Mouse (Mus musculus) kidney, postnatal 36 days (tissue): ENCODE measurements around the gene Slc17a7.

Experiments
- DNase-seq, 2 experiments: peaks; one replicate each; pipeline ENCODE4 v3.0.0; 2021 to 2022; ENCODE audit warnings: mixed read lengths in 2 of 2

The Slc17a7 gene

DNA sequence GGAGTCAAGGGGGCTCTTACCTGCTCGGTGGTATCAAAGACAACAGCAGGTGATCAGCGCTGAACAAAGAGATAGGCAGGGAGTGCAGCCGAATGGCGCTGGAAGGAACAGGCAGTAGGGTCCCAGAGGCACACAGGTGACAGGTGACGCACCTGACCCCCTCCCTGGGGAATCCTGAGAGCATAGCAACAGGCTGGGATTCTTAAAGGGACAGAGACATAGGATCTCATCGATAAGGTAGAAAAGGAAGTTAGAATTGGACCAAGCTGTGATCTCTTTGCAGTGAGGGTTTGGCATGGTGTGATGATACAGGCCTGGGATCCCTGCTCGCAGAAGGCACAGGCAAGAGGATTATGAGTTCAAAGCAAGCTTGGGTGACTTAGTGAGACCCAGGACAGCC, 15.7 kb downstream of the Slc17a7 start, which contains the start of gene Gfy:
TSS of gene Gfy (minus strand) at position 101 of the 400 bp plus-strand sequence.
- no peak for DNase-seq

DNA sequence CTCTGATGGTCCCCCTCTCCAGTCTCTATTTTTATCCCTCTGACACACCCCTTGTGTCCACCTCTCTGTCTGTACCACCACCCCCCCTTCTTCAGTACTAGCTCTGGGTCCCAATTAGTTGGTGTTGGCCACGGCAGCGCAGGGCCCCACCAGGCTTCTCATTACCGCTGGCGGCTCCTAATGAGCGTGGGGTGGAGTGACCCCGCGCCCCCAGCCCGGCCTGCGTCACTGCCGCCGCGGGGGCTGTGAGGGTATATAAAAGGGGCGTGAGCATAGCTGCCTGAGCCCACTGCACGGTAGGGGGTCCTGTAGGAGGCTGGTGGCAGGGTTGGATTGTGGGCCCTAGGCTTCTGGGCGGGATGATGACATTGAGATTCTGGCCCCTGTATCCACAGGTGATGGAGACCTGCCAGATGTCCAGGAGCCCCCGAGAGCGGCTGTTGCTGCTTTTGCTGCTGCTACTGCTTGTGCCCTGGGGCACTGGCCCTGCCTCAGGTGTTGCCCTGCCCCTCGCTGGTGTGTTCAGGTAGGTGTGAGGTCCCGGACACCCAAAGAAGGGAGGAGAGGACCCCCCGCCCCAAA, 17.2 kb downstream of the Slc17a7 start, which contains the start of gene Pth2:
TSS of gene Pth2 (plus strand) at position 100 of the 582 bp plus-strand sequence.
- DNase-seq, result no peak

DNA sequence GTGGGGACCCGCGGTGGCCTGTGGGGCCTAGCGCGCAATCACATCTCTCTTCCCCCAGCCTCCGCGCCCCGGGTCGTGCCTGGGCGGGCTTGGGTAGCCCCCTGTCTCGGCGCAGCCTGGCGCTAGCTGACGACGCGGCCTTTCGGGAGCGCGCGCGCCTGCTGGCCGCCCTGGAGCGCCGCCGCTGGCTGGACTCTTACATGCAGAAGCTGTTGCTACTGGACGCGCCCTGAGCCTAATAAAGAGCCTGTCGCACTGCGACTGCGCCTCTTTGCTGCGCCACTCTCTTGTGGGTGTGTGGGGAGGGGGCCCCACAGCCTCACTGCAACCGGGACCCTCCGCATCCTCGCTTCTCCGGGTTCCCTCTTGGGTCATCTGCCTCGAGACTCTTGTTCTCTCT, 17.8 kb downstream of the Slc17a7 start:
- DNase-seq, result peak in 1 of 2 experiments; percentile 38

DNA sequence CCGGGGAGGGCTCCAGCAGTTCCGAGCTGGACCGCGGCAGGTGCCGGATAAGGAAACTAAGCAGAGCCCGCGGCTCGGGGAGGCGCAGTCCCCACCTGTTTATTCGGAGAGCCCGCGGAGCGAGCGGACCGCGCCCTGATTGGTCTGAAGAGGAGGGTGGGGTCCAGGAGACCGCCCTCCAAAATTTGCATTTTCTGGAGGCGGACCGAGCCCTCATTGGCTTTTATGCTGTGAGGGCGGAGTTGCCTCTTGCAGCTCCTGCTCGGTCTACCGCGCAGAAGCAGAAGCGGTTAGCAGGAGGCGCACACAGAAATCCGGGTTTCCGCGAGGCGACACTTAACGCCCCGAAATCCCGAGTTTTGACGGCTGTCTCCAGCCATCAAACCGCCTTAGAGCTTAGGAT, 18.5 kb downstream of the Slc17a7 start:
- peak; percentile 92 to 94 for DNase-seq

DNA sequence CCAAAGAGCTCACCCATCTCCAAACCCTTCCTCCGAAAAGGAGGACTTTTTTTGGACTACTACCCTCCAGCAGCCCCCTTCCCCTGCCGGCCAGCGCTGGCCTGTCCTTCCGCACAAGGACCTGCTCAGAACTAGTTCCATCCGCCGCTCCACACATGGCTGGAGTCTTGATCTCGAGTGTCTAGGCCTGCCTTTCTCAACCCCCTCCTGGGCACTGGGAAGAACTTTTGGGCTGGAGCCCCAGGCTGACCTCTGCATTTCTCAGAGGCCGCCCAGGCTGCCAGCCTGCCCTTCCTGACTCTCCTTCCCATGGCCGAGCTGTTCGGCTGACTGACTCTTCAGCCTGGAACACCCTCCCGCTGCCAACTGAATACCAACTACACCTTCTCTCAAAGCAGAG, 18.9 kb downstream of the Slc17a7 start:
- DNase-seq, result peak; percentile 40 to 41

DNA sequence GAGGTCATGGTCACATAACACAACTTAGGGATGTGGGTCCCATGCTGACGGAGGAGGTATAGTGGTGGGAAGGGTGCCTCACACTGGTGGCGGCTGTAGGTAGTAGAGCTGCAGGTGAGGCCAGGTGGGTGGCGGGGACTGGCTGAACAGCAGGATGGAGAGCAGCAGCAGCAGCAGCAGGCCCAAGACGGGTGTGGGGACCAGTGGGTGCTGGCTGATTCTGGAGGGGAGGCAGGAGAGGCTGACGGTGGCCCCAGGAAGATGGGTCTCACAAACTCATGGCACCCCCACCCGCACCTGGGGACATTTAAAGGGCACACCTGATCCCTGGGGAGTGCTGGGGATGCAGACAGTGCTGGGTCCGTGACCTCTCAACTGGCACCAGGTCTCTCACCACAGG, 19.9 kb downstream of the Slc17a7 start:
- no peak for DNase-seq

DNA sequence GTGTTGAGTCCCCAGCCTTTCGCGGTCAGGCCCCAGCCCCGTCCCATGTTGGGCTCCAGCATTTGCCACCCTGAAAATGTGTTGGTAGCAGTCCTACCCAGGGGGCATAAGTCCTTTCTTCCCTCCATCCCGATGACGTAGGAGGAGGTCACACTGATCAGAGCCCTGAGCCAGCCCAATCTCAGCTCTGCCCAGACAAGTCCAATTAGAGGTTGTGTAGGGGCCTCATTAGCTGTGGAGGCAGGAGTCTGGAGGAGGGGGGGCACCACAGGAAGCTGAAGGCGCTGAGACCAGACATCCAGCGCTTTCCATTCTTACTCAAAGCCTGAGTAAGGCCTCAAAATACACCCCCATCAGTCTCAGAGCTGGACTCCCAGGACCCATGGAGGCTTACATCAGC, 22.2 kb downstream of the Slc17a7 start:
- DNase-seq, result no peak

DNA sequence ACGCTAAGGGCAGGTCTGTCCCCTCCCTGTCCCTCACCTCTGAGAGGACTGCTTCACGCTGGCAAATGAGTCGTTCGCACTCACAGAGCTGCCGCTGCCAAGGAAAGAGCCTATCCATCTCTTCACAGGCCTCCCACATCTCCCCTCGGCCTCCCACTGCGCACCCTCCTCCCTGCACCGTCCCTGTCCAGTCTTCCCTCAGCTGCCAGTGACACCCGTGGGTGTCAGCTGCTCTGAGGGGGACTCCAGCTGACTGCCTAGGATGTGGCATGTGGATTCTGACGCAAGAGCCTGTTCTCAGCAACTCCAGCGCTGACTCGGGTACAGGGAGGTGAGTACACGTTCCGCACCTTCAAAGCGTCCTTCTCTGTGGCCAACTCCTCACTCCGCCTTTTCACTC, 25.9 kb downstream of the Slc17a7 start:
- DNase-seq, result no peak

DNA sequence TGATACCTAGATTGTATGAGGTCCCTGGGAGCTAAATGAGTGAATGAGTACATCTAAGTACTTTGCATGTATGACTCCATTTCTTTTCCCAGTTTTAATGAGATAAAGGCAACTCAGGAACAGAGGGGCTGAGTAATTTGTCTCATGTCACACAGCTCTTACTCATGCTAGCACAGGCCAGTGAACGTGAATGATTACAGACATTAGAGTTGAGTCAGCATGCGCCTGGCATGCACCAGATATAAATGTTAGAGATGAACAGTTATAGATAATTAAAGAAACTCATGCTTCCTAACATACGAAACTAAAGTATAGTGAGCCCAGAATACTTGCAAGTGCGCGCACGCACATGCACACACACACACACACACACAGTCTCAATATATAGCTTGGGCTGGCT, 26.4 kb downstream of the Slc17a7 start:
- no peak for DNase-seq

DNA sequence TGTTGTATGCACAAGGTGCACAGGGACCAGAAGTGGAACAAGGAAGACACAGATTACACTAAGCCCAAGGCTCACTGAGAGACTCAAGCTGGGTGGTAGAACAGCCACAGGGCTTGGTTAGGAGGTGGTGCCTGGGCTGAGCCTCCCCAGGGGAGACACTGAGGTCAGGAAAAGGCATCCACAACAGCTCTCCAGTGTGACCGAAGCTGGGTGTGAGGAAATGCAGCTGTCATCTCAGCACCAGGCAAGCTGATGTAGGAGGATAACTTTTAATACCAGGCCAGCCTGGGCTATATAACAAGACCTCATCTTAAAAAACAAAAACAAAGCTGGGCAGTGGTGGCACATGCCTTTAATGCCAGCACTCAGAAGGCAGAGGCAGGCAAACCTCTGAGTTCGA, 27.4 kb downstream of the Slc17a7 start:
- DNase-seq, result no peak

DNA sequence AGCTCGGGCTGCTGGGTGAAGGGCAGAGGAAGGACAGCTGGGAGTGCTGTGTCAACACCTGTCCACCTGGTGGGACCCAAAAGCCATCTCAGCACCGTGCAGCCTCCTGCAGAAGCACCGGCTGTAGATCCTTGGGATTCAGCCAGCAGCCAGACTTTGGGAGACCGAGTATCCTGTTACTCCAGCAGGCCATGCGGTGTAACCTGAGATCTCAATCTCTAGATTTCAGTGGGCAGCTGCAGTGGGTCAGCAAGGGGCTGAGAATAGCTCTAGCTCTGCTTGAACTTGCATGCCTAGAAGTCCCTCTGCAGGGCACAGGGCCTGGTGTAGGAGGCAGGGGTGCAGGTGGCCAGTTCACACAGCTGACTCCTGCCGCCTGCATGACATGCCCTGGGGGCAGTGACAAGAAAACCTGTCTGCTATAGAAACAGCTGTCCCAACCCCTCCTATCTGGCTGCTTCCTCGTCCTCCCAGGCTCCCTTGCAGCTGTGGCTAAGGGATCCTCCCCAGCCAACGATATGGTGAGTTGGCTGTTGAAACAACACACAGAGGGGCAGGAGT, 28.1 kb downstream of the Slc17a7 start:
- no peak for DNase-seq

DNA sequence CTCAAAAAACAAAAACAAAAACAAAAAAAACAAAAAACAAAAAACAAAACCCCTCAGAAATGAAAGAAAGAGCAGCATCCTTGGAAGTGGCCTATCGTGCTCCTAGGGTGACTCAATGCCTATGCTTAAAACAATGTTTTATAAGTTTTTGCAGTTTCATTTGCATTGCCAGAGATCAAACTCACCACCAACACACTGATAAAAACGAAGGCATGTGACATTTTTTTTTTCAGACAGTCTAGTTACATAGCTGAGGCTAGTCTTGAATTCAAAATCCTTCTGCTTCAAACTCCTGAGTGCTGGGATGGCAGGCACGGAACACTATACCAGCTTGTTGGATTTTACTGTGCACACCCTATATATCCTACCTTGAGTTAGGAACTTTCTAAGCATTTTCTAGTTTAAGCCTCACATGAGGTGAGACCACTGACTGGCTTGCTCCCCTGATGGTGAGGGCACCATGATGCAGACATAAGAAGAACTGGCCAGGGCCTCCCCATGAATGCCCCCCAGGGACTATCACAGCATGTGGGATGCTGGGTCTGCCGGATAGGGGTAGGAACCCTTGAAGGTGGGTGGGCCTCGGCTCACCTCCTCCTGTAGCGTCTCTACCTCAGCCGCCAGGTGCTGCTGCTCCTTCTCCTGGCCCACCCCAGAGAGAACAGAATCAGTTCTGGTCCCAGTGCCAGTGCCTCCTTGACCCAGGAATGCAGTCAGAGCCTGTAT, 29.0 kb downstream of the Slc17a7 start:
- DNase-seq, result no peak

DNA sequence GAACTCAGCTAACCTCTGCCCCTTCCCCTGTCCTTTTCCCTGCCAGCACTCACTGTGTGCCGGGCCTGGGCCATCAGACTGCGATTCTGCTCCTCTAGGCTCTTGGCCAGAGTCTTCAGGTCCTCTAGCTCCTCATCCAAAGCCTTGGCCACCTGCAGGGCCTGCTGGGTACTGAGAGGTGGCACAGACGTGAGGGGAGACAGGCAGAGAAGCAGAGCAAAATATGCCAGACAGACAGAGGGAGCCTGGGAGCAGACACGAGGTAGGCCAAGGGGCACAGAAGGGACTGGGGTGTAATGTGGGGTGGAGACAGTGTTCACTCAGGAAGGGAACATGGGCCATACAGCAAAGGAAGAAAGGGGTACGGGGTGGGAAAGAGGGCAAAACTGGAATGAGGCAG, 29.7 kb downstream of the Slc17a7 start:
- DNase-seq, result no peak

DNA sequence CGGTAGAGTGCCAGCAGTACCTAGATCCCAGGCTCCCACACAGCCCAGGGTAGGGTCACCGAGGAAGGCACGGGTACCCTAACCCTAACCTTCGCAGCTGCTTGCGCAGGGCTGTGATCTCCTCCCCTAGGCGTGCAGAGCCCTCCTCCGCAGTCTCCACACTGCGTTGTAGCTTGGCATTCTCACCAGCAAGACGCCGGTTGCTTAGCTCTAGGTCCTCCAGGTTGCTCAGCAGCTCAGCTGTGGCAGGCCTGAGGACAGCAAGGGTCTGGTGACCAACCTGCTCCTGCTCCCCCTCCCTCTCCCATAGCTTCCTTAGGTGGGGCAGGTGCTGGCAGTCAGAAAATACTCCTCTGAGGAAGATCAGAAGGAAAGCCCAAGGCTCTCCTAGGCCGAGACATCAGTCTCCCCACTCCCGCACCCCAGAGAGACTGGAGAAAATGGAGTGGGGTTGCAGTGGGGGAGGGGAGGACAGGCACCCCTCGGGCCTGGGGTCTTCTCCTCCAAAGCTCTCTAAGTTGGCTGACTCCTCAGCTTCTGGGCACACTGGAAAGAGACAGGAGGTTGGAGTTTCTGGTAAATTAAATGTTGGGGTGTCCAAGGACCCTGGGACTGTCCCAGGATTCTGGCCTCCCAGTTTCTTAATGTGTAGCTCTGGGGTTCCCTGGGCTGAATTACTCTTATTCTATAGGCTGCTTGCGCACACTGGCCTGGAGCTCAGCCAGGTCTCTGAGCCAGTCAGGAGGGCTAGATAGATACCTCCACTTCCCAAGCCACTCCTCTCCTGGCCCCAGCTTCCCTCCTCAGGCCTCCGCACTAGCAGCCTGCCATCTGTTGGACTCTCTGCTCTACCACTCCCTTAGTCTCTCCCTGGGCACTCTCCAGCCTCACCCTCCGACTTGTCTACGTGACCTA, 30.4 kb downstream of the Slc17a7 start:
- no peak for DNase-seq

DNA sequence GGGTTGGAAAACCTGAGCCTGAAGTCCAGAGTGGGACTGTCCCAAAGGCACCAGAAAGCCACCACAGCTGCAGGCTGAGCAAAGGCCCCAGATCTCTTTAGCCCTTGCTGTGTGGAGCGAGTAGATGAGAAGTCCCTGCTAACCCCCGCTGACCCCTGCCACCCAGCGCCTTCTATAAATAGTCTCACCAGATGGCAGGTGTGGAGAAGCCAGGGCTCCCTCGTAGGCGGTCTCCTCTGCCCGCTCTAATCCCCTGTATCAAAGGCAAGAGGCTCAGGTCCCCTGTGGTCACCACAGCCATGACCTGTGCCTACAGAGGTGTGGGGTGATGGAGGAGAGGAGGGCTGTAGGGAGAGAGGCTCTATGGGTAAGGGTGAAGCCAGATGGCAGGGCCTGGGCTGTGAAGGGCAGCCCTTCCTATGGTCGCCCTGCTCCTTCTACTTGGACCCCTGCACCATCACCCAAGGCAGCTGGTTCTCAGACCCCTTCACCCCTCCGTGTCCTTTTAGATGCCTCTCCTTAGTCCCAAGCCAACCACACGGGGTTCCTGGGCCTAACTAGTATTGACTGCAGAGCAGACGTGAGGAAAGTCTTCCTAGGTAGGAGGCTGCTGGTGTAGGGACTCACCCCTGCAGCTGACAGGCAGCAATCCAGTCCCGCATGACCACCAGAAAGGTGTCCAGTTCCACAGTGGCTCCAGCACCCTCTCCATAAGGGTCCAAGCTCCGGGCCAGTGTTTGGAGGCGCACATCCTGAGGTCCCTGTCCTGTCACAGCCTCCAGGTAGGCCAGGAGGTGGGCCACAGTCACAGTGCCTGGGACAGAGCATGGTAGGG, 31.8 kb downstream of the Slc17a7 start:
- no peak for DNase-seq

DNA sequence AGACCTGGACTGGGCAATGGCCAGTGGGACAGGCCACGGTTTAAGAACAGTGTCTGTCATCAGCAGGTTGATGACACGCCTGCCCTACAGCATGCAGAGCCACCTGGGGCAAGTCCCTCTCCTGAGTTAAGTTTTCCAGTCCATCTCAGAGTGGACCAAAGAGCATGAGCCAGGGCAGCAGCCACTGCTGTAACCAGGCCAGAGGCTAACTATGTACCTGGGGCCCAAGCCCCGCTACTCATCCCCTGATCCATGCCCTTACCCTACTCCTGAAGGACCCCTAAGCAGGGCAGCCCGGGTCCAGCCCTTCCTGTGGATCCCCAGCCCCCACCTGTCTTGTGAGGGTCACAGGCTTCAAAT, 32.4 kb downstream of the Slc17a7 start:
- DNase-seq, result no peak

DNA sequence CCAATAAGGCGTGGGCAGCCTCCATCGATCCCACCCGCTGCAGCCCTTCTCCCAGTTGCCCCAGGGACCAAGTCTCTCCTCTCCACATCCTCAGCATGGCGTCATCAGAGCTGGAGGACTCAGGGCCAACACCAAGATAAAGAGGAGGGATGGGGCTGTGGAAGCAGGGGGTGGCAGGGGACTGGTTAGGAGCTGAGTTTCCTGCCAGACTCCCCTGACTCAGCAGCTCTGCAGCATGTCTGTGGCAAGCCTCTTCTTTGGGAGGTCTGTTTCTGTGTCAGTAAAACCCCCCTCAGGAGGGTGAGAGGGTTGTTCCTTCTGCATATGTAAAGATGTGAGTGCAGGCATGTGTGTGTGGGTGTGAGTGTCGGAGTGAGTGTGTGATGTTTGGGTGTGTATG, 33.2 kb downstream of the Slc17a7 start:
- DNase-seq, result no peak

DNA sequence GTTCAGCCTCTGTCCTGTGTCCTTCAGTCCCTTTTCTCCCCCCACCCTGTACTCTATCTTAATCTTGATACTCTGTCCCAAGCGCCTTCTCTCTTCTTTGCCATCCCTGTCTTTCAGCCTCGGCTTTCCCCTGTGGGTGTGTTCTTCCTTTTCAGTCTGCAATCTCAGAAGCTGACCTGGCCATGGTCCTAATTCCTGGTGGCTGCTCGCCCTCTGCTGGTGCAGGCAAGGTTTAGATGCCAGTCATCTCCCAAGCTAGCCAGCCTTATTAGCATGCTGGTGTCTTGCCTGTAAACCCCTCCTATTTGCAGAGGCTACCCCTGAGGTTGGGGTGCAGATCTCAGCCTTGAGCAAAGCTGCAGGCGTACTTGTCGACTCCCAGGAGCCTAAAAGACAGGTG, 34.7 kb downstream of the Slc17a7 start:
- peak; percentile 78 to 87 for DNase-seq

DNA sequence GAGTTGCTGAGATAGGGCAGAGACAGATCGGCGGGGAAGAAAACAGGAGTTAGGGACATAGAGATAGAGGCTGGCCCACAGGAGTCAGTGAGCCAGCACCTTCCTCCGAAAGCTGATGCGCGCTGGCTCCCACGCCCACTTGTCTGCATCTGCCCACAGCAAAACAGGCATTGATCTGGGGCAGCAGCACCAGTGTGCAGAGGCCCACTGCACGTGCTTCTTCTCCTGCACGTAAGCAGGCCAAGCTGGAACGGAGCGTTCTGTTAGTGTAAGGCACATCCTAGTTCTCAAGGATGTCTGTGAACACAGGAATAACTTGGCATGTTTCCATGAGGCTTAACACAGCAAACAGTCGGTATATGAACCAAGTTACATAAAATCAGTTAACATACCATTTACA, 35.2 kb downstream of the Slc17a7 start:
- DNase-seq, result no peak

DNA sequence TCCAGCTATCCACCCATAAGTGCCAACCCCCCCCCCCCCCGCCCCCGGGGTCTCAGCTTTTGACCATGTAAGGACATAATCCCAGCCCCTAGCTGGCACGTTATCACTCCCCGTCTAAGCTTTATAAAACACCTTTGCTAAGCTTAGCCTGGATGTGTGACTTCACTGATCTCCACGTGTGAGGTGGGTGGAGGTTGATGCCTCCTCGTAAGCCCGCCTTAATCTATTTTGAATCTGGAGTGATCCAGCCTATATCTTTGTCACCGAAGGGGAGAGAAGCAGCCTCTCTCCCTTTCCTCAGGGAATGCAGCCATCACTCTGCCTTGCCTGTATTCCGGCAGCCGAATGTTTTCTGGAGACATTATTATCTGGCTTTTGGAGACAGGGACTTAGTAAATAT, 38.9 kb downstream of the Slc17a7 start:
- DNase-seq, result no peak

DNA sequence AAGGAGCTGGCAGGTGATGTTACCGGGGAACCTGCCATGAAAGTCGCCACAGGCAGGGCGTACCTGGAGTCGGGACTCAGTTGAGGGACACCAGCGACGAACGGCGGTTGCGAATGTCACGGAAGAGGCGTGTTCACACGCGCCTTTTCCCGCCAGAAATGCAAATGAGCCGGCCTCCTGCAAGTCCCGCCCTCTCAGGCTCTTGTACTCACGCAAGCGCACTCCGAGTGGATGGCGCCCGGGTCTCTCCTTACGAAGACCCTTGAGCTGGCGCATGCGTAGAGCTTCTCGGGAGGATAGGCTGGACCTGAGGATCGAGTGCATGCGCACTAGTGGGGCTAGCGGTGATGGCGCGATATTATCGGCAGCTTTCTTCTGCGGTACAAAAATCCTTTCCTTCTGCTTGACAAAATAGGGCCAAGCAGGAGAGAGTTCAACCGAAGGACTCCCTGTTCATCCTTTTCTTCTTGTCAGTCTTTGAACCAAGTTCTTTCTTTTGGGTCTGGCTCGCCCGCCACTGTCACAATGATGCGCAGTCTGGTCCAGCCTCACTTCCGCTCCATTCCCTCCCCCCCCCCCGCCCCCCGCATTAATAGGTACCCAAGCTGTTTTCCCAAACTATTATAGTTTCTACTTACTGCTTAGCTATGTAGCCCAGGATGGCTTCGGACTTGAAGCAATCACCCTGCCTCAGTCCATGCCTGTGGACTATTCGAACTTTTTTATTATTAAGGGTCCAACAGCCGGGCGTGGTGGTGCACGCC, 40.8 kb downstream of the Slc17a7 start, which contains the start of gene Ccdc155:
TSS of gene Ccdc155 (minus strand) at position 513 of the 764 bp plus-strand sequence.
- DNase-seq, result peak; percentile 91

DNA sequence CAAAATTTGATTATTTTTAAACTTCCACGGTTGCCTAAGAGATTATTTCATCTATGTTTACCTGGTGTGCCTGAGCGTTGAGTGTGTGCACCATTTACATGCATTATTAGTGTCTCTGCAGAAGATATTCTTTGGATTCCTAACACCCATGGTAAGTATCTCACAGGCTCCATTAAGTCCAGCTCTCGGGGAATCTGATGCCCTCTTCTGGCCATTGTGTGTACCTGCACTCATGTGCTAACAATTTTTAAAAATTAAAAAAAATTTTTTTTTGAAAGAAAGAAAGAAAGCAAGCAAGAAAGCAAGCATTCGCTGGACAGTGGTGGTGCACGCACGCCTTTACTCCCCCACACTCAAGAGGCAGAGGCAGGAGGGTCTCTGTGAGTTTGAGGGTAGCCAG, 44.5 kb downstream of the Slc17a7 start:
- no peak for DNase-seq
